ENCODE assay signal across 12 mouse cellular contexts in the genomic region with DNA sequence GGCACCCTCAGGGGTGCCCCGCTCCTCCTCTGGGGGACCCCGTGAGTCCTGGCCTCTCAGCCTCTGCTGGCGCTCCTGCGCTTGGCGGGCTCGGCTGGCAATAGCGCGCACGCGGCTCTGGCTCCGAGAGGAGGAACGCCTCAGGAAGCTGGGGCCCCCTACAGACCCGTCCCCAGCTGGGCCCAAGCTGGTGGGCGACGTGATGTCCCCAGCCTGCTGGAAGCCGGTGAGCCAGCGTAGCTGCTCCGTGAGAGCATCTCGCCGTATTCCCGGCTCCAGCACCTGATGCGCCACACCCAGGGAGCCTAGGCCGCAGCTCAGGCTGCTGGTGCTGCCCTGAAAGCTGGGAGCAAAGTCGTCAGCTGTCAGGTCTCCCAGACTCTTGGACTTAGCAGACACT. TPM values are rescaled to one million over a fixed set of nuclear protein-coding genes. Genes with fewer than 3 reads are reported as not detected.
DNase-seq lines count a peak whose midpoint lies in the region; ATAC-seq lines count a peak whose summit lies in the region.
"Had no signal": no experiment of that assay in that cellular context is flagged by ENCODE, and none has a peak within 500 bp of the region (broad histone marks: within the 10 kb centered on the region; RNA-seq: fewer than 3 reads in every experiment).

No protein-coding gene starts in this region.

- peak overlapping the region; percentile 7; the same call in 1 of the 2 replicates for H3K4me2 ChIP-seq in embryonic facial prominence, embryonic 11.5 days (ENCODE audit: low read depth, low read length)
- H3K4me2 ChIP-seq in limb, embryonic 11.5 days (ENCODE audit: low read depth, severe bottlenecking) = peak overlapping the region; percentile 7; the same call in 1 of the 2 replicates
- H3K4me2 ChIP-seq: embryonic facial prominence, embryonic 15.5 days; limb, embryonic 15.5 days had no signal

- no peak for DNase-seq in heart, embryonic 10.5 days (ENCODE audit: low spot score)
- no peak for DNase-seq in heart, postnatal 25 days (ENCODE audit: low spot score)
- DNase-seq in CD4-positive helper T cell, adult 2 months (ENCODE audit: low read depth, low spot score) = peak; percentile 2
- no peak for DNase-seq in embryonic facial prominence, embryonic 11.5 days (ENCODE audit: low spot score)
- no peak for DNase-seq in limb, embryonic 11.5 days (ENCODE audit: low spot score)
- no peak for DNase-seq in urinary bladder, postnatal 4 days (ENCODE audit: low spot score in 2 of 2)
- no peak for DNase-seq in Muller cell, postnatal 12 days (ENCODE audit: inconsistent ontology term)
- DNase-seq in kidney, postnatal 36 days = no peak
- DNase-seq: gastrocnemius, postnatal 36 days had no signal

- H3K36me3 ChIP-seq in heart, embryonic 10.5 days = peaks cover 26% of the 10 kb centered on the region
- no peaks in the 10 kb centered on the region; the same call in 1 of the 2 replicates for H3K36me3 ChIP-seq in embryonic facial prominence, embryonic 11.5 days (replicated peaks; ENCODE audit: control insufficient read depth, insufficient read depth, low read depth, low read length)
- peaks cover 9% of the 10 kb centered on the region for H3K36me3 ChIP-seq in limb, embryonic 11.5 days (ENCODE audit: control insufficient read depth, insufficient read depth, low read length)

- no peak for ATAC-seq in embryonic facial prominence, embryonic 11.5 days (replicated peaks; ENCODE audit: insufficient number of reproducible peaks, low FRiP score, low TSS enrichment, low read depth)
- no peak for ATAC-seq in limb, embryonic 11.5 days (ENCODE audit: insufficient number of reproducible peaks, low FRiP score, low TSS enrichment, low read depth)
- ATAC-seq: CD4-positive, CD25-positive, alpha-beta regulatory T cell, adult 4 months had no signal

- peaks cover 51% of the 10 kb centered on the region for H3K4me1 ChIP-seq in heart, embryonic 10.5 days
- peaks cover 6% of the 10 kb centered on the region for H3K4me1 ChIP-seq in embryonic facial prominence, embryonic 11.5 days (ENCODE audit: control insufficient read depth, insufficient read depth, low read length)
- H3K4me1 ChIP-seq in limb, embryonic 11.5 days (ENCODE audit: control insufficient read depth, insufficient read depth, low read length) = peaks cover 7% of the 10 kb centered on the region

- H3K9me3 ChIP-seq in heart, embryonic 10.5 days = no peaks in the 10 kb centered on the region
- no peaks in the 10 kb centered on the region for H3K9me3 ChIP-seq in embryonic facial prominence, embryonic 11.5 days (replicated peaks; ENCODE audit: control insufficient read depth, low read length)
- H3K9me3 ChIP-seq in limb, embryonic 11.5 days (ENCODE audit: control insufficient read depth, low read length) = no peaks in the 10 kb centered on the region
- H3K9me3 ChIP-seq: embryonic facial prominence, embryonic 15.5 days; limb, embryonic 15.5 days had no signal

- peak overlapping the region; percentile 18; the same call in 1 of the 2 replicates for H3K9ac ChIP-seq in embryonic facial prominence, embryonic 11.5 days (replicated peaks; ENCODE audit: low read length)
- 0 out of 2 replicates have a peak overlapping the region, but pooled peaks have one; percentile 9 for H3K9ac ChIP-seq in limb, embryonic 11.5 days (ENCODE audit: low read length)
- H3K9ac ChIP-seq: embryonic facial prominence, embryonic 15.5 days; limb, embryonic 15.5 days had no signal

- H3K27me3 ChIP-seq in heart, embryonic 10.5 days (ENCODE audit: insufficient read depth, poor library complexity, severe bottlenecking) = peaks cover 58% of the 10 kb centered on the region
- H3K27me3 ChIP-seq in embryonic facial prominence, embryonic 11.5 days (ENCODE audit: control insufficient read depth, insufficient read depth, low read length) = peaks cover 3% of the 10 kb centered on the region; the same call in 1 of the 2 replicates
- peaks cover 10% of the 10 kb centered on the region for H3K27me3 ChIP-seq in limb, embryonic 11.5 days (ENCODE audit: control insufficient read depth, insufficient read depth, low read length)

- no peak overlapping the region for H3K27ac ChIP-seq in heart, embryonic 10.5 days
- no peak overlapping the region for H3K27ac ChIP-seq in embryonic facial prominence, embryonic 11.5 days (replicated peaks; ENCODE audit: low read depth, low read length)
- no peak overlapping the region for H3K27ac ChIP-seq in limb, embryonic 11.5 days (replicated peaks; ENCODE audit: low read depth, low read length)
- H3K27ac ChIP-seq: embryonic facial prominence, embryonic 15.5 days; limb, embryonic 15.5 days had no signal

- H3K4me3 ChIP-seq in heart, embryonic 10.5 days = peak overlapping the region; percentile 31; the same call in 1 of the 2 replicates
- no peak overlapping the region for H3K4me3 ChIP-seq in embryonic facial prominence, embryonic 11.5 days (ENCODE audit: low read depth, low read length)
- no peak overlapping the region for H3K4me3 ChIP-seq in limb, embryonic 11.5 days (ENCODE audit: low read depth, low read length)
- H3K4me3 ChIP-seq: embryonic facial prominence, embryonic 15.5 days; limb, embryonic 15.5 days had no signal

- WGBS in heart, embryonic 10.5 days = 21% methylated on average over 24 of the region's 24 CpGs
- 21% methylated on average over 24 of the region's 24 CpGs for WGBS in embryonic facial prominence, embryonic 11.5 days
- 21% methylated on average over 24 of the region's 24 CpGs for WGBS in limb, embryonic 11.5 days

- intact Hi-C loops in heart, postnatal 25 days (cut with DNase I) = no loop called here

RNA-seq across cellular contexts. Expression of a gene that starts 19.8 kb away (rescaled TPM):
- polyA plus RNA-seq in heart, embryonic 10.5 days (2016; fragmentation: Nextera tagmentation; extraction: Ambion mirVana) = 45.3 and 49.2 TPM in 2 replicates
- total RNA-seq in heart, postnatal 25 days (2021) = 10 to 100 TPM; 45.6 to 46.4 TPM
- 43.6 and 48.8 TPM in 2 replicates for polyA plus RNA-seq in embryonic facial prominence, embryonic 11.5 days (2014; fragmentation: Nextera tagmentation; extraction: Ambion mirVana)
- polyA plus RNA-seq in limb, embryonic 11.5 days (2014; fragmentation: Nextera tagmentation; extraction: Ambion mirVana) = 50.0 and 51.4 TPM in 2 replicates

RNA-seq across cellular contexts. Expression of a gene that starts 23.0 kb away (rescaled TPM):
- 0.15 and 0.26 TPM in 2 replicates for polyA plus RNA-seq in heart, embryonic 10.5 days (2016; fragmentation: Nextera tagmentation; extraction: Ambion mirVana)
- under 1 TPM in 1 of 2 experiments, not detected in 1; 0.28 TPM for total RNA-seq in heart, postnatal 25 days (2021)
- polyA plus RNA-seq in embryonic facial prominence, embryonic 11.5 days (2014; fragmentation: Nextera tagmentation; extraction: Ambion mirVana) = 35.4 and 47.4 TPM in 2 replicates
- polyA plus RNA-seq in limb, embryonic 11.5 days (2014; fragmentation: Nextera tagmentation; extraction: Ambion mirVana) = 0.49 and 0.60 TPM in 2 replicates
- total RNA-seq: gastrocnemius, postnatal 36 days had no signal

RNA-seq across cellular contexts. Expression of a gene that starts 55.4 kb away (rescaled TPM):
- 1.6 and 2.6 TPM in 2 replicates for polyA plus RNA-seq in heart, embryonic 10.5 days (2016; fragmentation: Nextera tagmentation; extraction: Ambion mirVana)
- total RNA-seq in heart, postnatal 25 days (2021) = 1 to 10 TPM; 3.8 to 6.7 TPM
- 0.35 and 0.71 TPM in 2 replicates for polyA plus RNA-seq in embryonic facial prominence, embryonic 11.5 days (2014; fragmentation: Nextera tagmentation; extraction: Ambion mirVana)
- polyA plus RNA-seq in limb, embryonic 11.5 days (2014; fragmentation: Nextera tagmentation; extraction: Ambion mirVana) = 0.77 and 1.3 TPM in 2 replicates

Comparison
In these comparisons a context has a peak if more than half of its experiments do, and no peak if none do; other contexts are left out.
1. RNA of a gene that starts 23.0 kb away (polyA plus RNA-seq): 35.4 to 47.4 TPM in embryonic facial prominence, embryonic 11.5 days; 0.49 to 0.60 TPM in limb, embryonic 11.5 days and 0.15 to 0.26 TPM in heart, embryonic 10.5 days; every median in the first group is over 10 times any median in the second.